Mouse (Mus musculus): Measurements from ENCODE around the gene Ezh1.

The Ezh1 gene

GRCm38 (mm10) chr11:101185441-101185840 is 40.8 kb downstream of the Ezh1 start:
- intact Hi-C loops (cut with DNase I) = no loop called here

- intact Hi-C loops (cut with DNase I) = loop anchor here (5.0 kb wide), 1 partner anchor 203 kb away; no protein-coding TSS in a partner anchor
Measured at GRCm38 (mm10) chr11:101184984-101185383, 41.3 kb downstream of the Ezh1 start.

- intact Hi-C loops (cut with DNase I) = loop anchor here (5.0 kb wide), 1 partner anchor 201 kb away; no protein-coding TSS in a partner anchor
Measured at GRCm38 (mm10) chr11:101182771-101183517, 43.3 kb downstream of the Ezh1 start.

GRCm38 (mm10) chr11:101181961-101182360 is 44.3 kb downstream of the Ezh1 start:
- intact Hi-C loops (cut with DNase I) = loop anchor here (5.0 kb wide), 1 partner anchor 200 kb away; no protein-coding TSS in a partner anchor

- intact Hi-C loops (cut with DNase I) = loop anchor here (5.0 kb wide), 1 partner anchor 199 kb away; no protein-coding TSS in a partner anchor
Measured at GRCm38 (mm10) chr11:101180846-101181740, 45.2 kb downstream of the Ezh1 start.

- intact Hi-C loops (cut with DNase I) = loop anchor here (5.0 kb wide), 1 partner anchor 198 kb away; no protein-coding TSS in a partner anchor
Measured at GRCm38 (mm10) chr11:101180261-101180660, 46.0 kb downstream of the Ezh1 start.

- intact Hi-C loops (cut with DNase I) = loop anchor here (5.0 kb wide), 1 partner anchor 82 kb away; the partner anchor contains the start of gene Psmc3ip
Measured at GRCm38 (mm10) chr11:101179306-101179705, 47.0 kb downstream of the Ezh1 start.

- intact Hi-C loops (cut with DNase I) = loop anchor here (5.0 kb wide), 1 partner anchor 81 kb away; the partner anchor contains the start of gene Psmc3ip
Measured at GRCm38 (mm10) chr11:101178061-101179058, 47.9 kb downstream of the Ezh1 start.

GRCm38 (mm10) chr11:101176933-101177773 is 49.1 kb downstream of the Ezh1 start:
- intact Hi-C loops (cut with DNase I) = loop anchor here (5.0 kb wide), 1 partner anchor 80 kb away; the partner anchor contains the start of gene Psmc3ip

- intact Hi-C loops (cut with DNase I) = loop anchor here (5.0 kb wide), 1 partner anchor 79 kb away; the partner anchor contains the start of gene Psmc3ip
Measured at GRCm38 (mm10) chr11:101176117-101176691, 50.1 kb downstream of the Ezh1 start.

- intact Hi-C loops (cut with DNase I) = loop anchor here (5.0 kb wide), 1 partner anchor 78 kb away; the partner anchor contains the start of gene Psmc3ip
Measured at GRCm38 (mm10) chr11:101175636-101176116, 50.6 kb downstream of the Ezh1 start.

GRCm38 (mm10) chr11:101174851-101175628 is 51.2 kb downstream of the Ezh1 start, which contains the start of gene Ccr10:
TSS of gene Ccr10 (minus strand) at chr11:101175443.
- intact Hi-C loops (cut with DNase I) = loop anchor here (5.0 kb wide), 2 partner anchors 38 to 78 kb away; partner anchors contain the start of gene Psmc3ip

GRCm38 (mm10) chr11:101174389-101174745 is 51.9 kb downstream of the Ezh1 start:
- intact Hi-C loops (cut with DNase I) = loop anchor here (5.0 kb wide), 1 partner anchor 37 kb away; no protein-coding TSS in a partner anchor

- intact Hi-C loops (cut with DNase I) = loop anchor here (5.0 kb wide), 1 partner anchor 37 kb away; no protein-coding TSS in a partner anchor
Measured at GRCm38 (mm10) chr11:101173631-101174388, 52.5 kb downstream of the Ezh1 start.

GRCm38 (mm10) chr11:101173112-101173511 is 53.2 kb downstream of the Ezh1 start:
- intact Hi-C loops (cut with DNase I) = loop anchor here (5.0 kb wide), 1 partner anchor 36 kb away; no protein-coding TSS in a partner anchor

GRCm38 (mm10) chr11:101172434-101172815 is 53.8 kb downstream of the Ezh1 start:
- intact Hi-C loops (cut with DNase I) = loop anchor here (5.0 kb wide), 1 partner anchor 35 kb away; no protein-coding TSS in a partner anchor
